Mouse (Mus musculus) E14TG2a.4 (cell line): ENCODE data around the gene Cacng4.
A peak's percentile ranks its signal among the peaks of the same experiment; 100 is the strongest.

Experiments
- H3K27me3 ChIP-seq: 2 replicates; pipeline ENCODE4 v1.6.1; 2014; ENCODE audit warnings: low read length, control low read depth; ENCODE audit not compliant: insufficient read depth
- H3K36me3 ChIP-seq: 2 replicates; pipeline ENCODE4 v1.6.1; 2014; ENCODE audit warnings: low read length, control low read depth; ENCODE audit not compliant: insufficient read depth
- H3K4me1 ChIP-seq: replicated peaks from 2 replicates; pipeline ENCODE4 v1.6.1; 2014; ENCODE audit warnings: low read depth, low read length, control low read depth
- H3K4me3 ChIP-seq: replicated peaks from 2 replicates; pipeline ENCODE4 v1.5.1; 2014; ENCODE audit warnings: mild to moderate bottlenecking, low read length
- H3K9me3 ChIP-seq: 2 replicates; pipeline ENCODE4 v1.6.1; 2014; ENCODE audit warnings: low read length, control low read depth
- CTCF ChIP-seq: conservative IDR thresholded peaks from 2 replicates; pipeline ENCODE4 v1.5.1; 2014; ENCODE audit warnings: low read length
- NANOG ChIP-seq: IDR thresholded peaks from 2 replicates; pipeline ENCODE4 v1.6.1; 2014; ENCODE audit warnings: borderline replicate concordance, low read length, mixed read lengths
- POU5F1 ChIP-seq: IDR thresholded peaks from 2 replicates; pipeline ENCODE4 v1.6.1; 2014; ENCODE audit warnings: low read length, borderline replicate concordance

Gene Cacng4

GRCm38 (mm10) chr11:107799331-107799730 lies 5.0 kb upstream of the Cacng4 start:
- Histone ChIP-seq H3K4me1 (peaks cover 21% of the 10 kb centered on the region), H3K9me3 (peaks cover 11% of the 10 kb centered on the region), H3K4me3 (no peak overlapping the region), H3K36me3 (no peaks in the 10 kb centered on the region), H3K27me3 (peaks cover 90% of the 10 kb centered on the region)
- TF ChIP-seq NANOG, result no peak
- TF ChIP-seq CTCF, result no peak
- no peak for TF ChIP-seq POU5F1

GRCm38 (mm10) chr11:107796346-107796745 lies 2.0 kb upstream of the Cacng4 start:
- TF ChIP-seq POU5F1 (no peak), NANOG (no peak), CTCF (no peak)
- no peaks in the 10 kb centered on the region for H3K36me3 ChIP-seq
- H3K9me3 ChIP-seq, result peaks cover 11% of the 10 kb centered on the region
- H3K4me3 ChIP-seq, result no peak overlapping the region
- H3K4me1 ChIP-seq, result peaks cover 35% of the 10 kb centered on the region
- H3K27me3 ChIP-seq, result peaks cover 91% of the 10 kb centered on the region

- H3K4me1 ChIP-seq, result peaks cover 35% of the 10 kb centered on the region
- peaks cover 90% of the 10 kb centered on the region for H3K27me3 ChIP-seq
Observed at GRCm38 (mm10) chr11:107795384-107796035, 1.2 kb upstream of the Cacng4 start.

GRCm38 (mm10) chr11:107794103-107794493 lies 259 bp downstream of the Cacng4 start:
- peaks cover 8% of the 10 kb centered on the region for H3K9me3 ChIP-seq

More at GRCm38 (mm10) chr11:107795384-107796035, 1.2 kb upstream of the Cacng4 start:
- H3K4me3 ChIP-seq, result 0 out of 2 replicates have a peak overlapping the region, but pooled peaks have one; percentile 85
- H3K36me3 ChIP-seq, result no peaks in the 10 kb centered on the region
- peaks cover 11% of the 10 kb centered on the region for H3K9me3 ChIP-seq
- TF ChIP-seq POU5F1, result no peak
- TF ChIP-seq CTCF, result no peak
- no peak for TF ChIP-seq NANOG

GRCm38 (mm10) chr11:107793200-107794102 lies 906 bp downstream of the Cacng4 start:
- H3K36me3 ChIP-seq, result no peaks in the 10 kb centered on the region
- no peak for TF ChIP-seq NANOG
- TF ChIP-seq POU5F1, result no peak
- TF ChIP-seq CTCF, result no peak
- peaks cover 27% of the 10 kb centered on the region for H3K4me1 ChIP-seq
- H3K9me3 ChIP-seq, result peaks cover 1% of the 10 kb centered on the region; the same call in 1 of the 2 replicates
- peaks cover 88% of the 10 kb centered on the region for H3K27me3 ChIP-seq
- peak overlapping the region; percentile 85 for H3K4me3 ChIP-seq

More at GRCm38 (mm10) chr11:107794103-107794493, 259 bp downstream of the Cacng4 start:
- no peaks in the 10 kb centered on the region for H3K36me3 ChIP-seq
- H3K27me3 ChIP-seq, result peaks cover 91% of the 10 kb centered on the region
- no peak for TF ChIP-seq CTCF
- TF ChIP-seq POU5F1, result no peak
- H3K4me3 ChIP-seq, result peak overlapping the region; percentile 85
- H3K4me1 ChIP-seq, result peaks cover 27% of the 10 kb centered on the region

- H3K4me1 ChIP-seq, result peaks cover 27% of the 10 kb centered on the region
- no peak overlapping the region for H3K4me3 ChIP-seq
- H3K36me3 ChIP-seq, result no peaks in the 10 kb centered on the region
- peaks cover 80% of the 10 kb centered on the region for H3K27me3 ChIP-seq
- no peak for TF ChIP-seq CTCF
- TF ChIP-seq NANOG, result no peak
- no peak for TF ChIP-seq POU5F1
- no peaks in the 10 kb centered on the region for H3K9me3 ChIP-seq
Observed at GRCm38 (mm10) chr11:107792136-107792535, 2.2 kb downstream of the Cacng4 start.

- TF ChIP-seq CTCF, result no peak
- TF ChIP-seq NANOG, result no peak
- TF ChIP-seq POU5F1, result no peak
- Histone ChIP-seq H3K4me3 (no peak overlapping the region), H3K4me1 (no peaks in the 10 kb centered on the region), H3K9me3 (no peaks in the 10 kb centered on the region), H3K27me3 (peaks cover 29% of the 10 kb centered on the region), H3K36me3 (no peaks in the 10 kb centered on the region)
Observed at GRCm38 (mm10) chr11:107785761-107786160, 8.6 kb downstream of the Cacng4 start.

- H3K36me3 ChIP-seq, result no peaks in the 10 kb centered on the region
- no peak overlapping the region for H3K4me3 ChIP-seq
- H3K27me3 ChIP-seq, result peaks cover 25% of the 10 kb centered on the region
- no peak for TF ChIP-seq POU5F1
- no peak for TF ChIP-seq CTCF
- H3K4me1 ChIP-seq, result no peaks in the 10 kb centered on the region
- H3K9me3 ChIP-seq, result no peaks in the 10 kb centered on the region
Observed at GRCm38 (mm10) chr11:107785288-107785687, 9.1 kb downstream of the Cacng4 start.

GRCm38 (mm10) chr11:107783861-107784754 lies 10.2 kb downstream of the Cacng4 start:
- no peak overlapping the region for H3K4me3 ChIP-seq
- H3K36me3 ChIP-seq, result no peaks in the 10 kb centered on the region
- H3K27me3 ChIP-seq, result peaks cover 16% of the 10 kb centered on the region
- no peaks in the 10 kb centered on the region for H3K4me1 ChIP-seq
- H3K9me3 ChIP-seq, result no peaks in the 10 kb centered on the region
- TF ChIP-seq CTCF (no peak), POU5F1 (no peak), NANOG (no peak)
